Mouse (Mus musculus) midbrain, embryonic 13.5 days (tissue): ENCODE results near the gene Arntl. TPM values are rescaled to one million over a fixed set of nuclear protein-coding genes. Genes with fewer than 3 reads are reported as not detected.

Experiments
- ATAC-seq: fragments of 200-750 bp; cut with Nextera tagmentation; 2 replicates; pipeline ENCODE4 v1.8.0; 2017; ENCODE audit warnings: mild to moderate bottlenecking, moderate TSS enrichment, moderate library complexity
- H3K27ac ChIP-seq: fragments of 300-500 bp; sonication (generic); 2 replicates; pipeline ENCODE4 v1.5.1; 2015; ENCODE audit warnings: inconsistent platforms, mild to moderate bottlenecking, moderate library complexity
- H3K27me3 ChIP-seq: fragments of 300-500 bp; sonication (generic); 2 replicates; pipeline ENCODE4 v1.6.1; 2015; ENCODE audit warnings: mild to moderate bottlenecking, inconsistent platforms
- H3K36me3 ChIP-seq: fragments of 300-500 bp; sonication (generic); 2 replicates; pipeline ENCODE4 v1.6.1; 2015; ENCODE audit warnings: mild to moderate bottlenecking, inconsistent platforms
- H3K4me1 ChIP-seq: fragments of 300-500 bp; sonication (generic); replicated peaks from 2 replicates; pipeline ENCODE4 v1.6.1; 2015; ENCODE audit warnings: inconsistent platforms
- H3K4me2 ChIP-seq: fragments of 300-500 bp; sonication (generic); replicated peaks from 2 replicates; pipeline ENCODE4 v1.6.1; 2015; ENCODE audit warnings: moderate library complexity, mild to moderate bottlenecking, inconsistent platforms
- H3K4me3 ChIP-seq: fragments of 300-500 bp; sonication (generic); replicated peaks from 2 replicates; pipeline ENCODE4 v1.5.1; 2015; ENCODE audit warnings: mild to moderate bottlenecking, inconsistent platforms
- H3K9ac ChIP-seq: fragments of 300-500 bp; sonication (generic); replicated peaks from 2 replicates; pipeline ENCODE4 v1.6.1; 2015; ENCODE audit warnings: mild to moderate bottlenecking, inconsistent platforms
- H3K9me3 ChIP-seq: fragments of 300-500 bp; sonication (generic); 2 replicates; pipeline ENCODE4 v1.6.1; 2016; ENCODE audit warnings: mild to moderate bottlenecking, inconsistent platforms
- WGBS: fragments of 180-500 bp; shearing (Covaris S2); methylation state at CpG from one replicate; pipeline ENCODE4 v1.1.7; 2015; 5-methylcytosine and 5-hydroxymethylcytosine counted together
- polyA plus RNA-seq: library from polyadenylated mRNA; unstranded; fragments of >200 nt; fragmentation: Nextera tagmentation; extraction: Ambion mirVana; gene quantifications from 2 replicates; pipeline ENCODE4 v1.2.1, GENCODE M21; 2015

The Arntl gene
- polyA plus RNA-seq, 1 experiment from 2014 or later = 9.4 TPM

DNA sequence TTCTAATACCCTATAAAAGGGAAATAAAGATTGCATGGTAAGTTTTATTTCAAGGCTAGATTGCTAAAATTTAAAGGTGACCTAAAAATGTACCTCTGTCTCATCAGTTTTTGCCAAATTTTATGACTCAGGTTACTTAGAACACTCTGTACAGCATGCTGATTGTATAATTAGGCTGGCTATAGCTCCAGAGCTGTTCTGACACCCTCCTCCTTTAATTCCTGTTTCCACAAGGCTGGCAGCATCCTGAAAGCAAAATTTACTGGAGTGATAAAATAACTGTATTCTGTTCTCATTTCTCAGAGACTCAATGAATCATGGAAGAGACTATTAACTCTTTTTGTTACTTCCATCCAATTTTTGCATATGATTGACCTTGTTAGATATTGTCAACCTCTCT, 126.8 kb downstream of the Arntl start:
- no peak overlapping the region for H3K4me3 ChIP-seq

DNA sequence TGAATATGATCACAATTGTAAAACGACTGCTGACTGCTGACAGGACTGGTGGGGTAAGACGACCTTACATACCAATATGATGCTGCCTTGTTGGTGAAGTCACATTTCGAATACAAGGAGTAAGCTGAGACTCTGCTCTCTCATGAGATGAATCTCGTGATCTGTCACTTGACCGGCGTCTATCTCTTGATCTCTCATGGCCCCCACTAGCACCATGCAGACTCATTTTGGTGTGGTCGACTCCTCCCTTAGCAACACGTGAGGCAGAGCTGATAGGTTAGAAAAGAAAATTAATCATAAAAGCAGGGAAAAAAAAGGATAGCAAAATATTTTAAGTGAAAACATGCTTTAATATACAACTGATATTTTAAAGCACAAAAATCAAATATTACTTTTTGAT, 128.0 kb downstream of the Arntl start:
- H3K4me3 ChIP-seq = no peak overlapping the region
- H3K9ac ChIP-seq = no peak overlapping the region
- no peaks in the 10 kb centered on the region for H3K27me3 ChIP-seq
- no peak overlapping the region for H3K27ac ChIP-seq
- no peak overlapping the region for H3K4me2 ChIP-seq
- no peaks in the 10 kb centered on the region for H3K9me3 ChIP-seq
- ATAC-seq = no peak
- H3K4me1 ChIP-seq = no peaks in the 10 kb centered on the region
- 86% methylated on average over 8 of the region's 8 CpGs for WGBS
- H3K36me3 ChIP-seq = no peaks in the 10 kb centered on the region

More for the DNA sequence above, 126.8 kb downstream of the Arntl start:
- no peaks in the 10 kb centered on the region for H3K36me3 ChIP-seq
- H3K4me2 ChIP-seq = no peak overlapping the region
- H3K9ac ChIP-seq = no peak overlapping the region
- no peaks in the 10 kb centered on the region for H3K27me3 ChIP-seq
- no peaks in the 10 kb centered on the region for H3K4me1 ChIP-seq
- ATAC-seq = no peak
- no peaks in the 10 kb centered on the region for H3K9me3 ChIP-seq
- H3K27ac ChIP-seq = no peak overlapping the region

DNA sequence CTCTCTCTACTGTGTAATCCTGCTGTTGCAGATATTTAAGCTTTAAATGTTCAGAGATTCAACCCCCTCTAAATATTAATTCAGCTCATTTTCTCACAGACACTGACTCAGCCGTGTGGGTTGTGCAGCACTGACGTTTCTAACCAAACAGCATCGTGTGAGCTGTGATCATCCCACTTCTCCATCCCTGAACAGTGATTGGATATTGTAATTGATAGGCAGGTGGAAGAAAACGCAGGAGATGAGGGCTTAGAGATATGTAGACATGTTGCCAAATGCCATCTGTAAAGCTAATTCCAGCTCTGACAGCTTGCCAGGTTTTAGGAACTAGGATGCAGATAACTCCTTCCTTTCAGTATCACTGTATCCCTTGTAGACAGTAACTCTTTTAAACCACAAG, 140.0 kb downstream of the Arntl start:
- Histone ChIP-seq H3K36me3 (no peaks in the 10 kb centered on the region), H3K4me1 (0 out of 2 replicates have a peak, but pooled peaks cover 5% of the 10 kb centered on the region), H3K27me3 (no peaks in the 10 kb centered on the region), H3K4me2 (peak overlapping the region; percentile 14; the same call in 1 of the 2 replicates), H3K9me3 (no peaks in the 10 kb centered on the region), H3K4me3 (no peak overlapping the region), H3K27ac (0 out of 2 replicates have a peak overlapping the region, but pooled peaks have one; percentile 17), H3K9ac (no peak overlapping the region)
- 35% methylated on average over 4 of the region's 4 CpGs for WGBS
- ATAC-seq = peak; percentile 73; the same call in 1 of the 2 replicates

DNA sequence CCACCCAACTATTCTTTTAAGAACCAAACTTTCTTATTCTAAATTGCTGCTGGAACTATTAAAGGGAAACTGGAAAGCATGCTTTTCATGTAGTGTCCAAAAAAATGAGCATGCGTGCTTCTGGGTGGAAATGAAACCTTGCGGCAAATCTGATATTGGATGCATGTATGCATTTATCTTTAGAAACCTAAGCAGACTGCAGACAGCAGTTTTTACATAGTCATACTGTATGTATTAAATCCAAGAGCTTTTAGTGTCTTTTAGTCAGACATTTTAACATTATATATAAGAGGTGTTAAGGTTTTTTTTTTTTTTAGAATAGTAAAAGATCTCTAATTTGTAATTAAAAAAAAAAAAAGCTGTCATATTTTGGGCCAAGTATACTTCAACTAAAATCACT, 140.4 kb downstream of the Arntl start:
- no peak overlapping the region for H3K9ac ChIP-seq
- no peaks in the 10 kb centered on the region for H3K36me3 ChIP-seq
- H3K4me2 ChIP-seq = no peak overlapping the region
- no peak overlapping the region for H3K4me3 ChIP-seq
- 0 out of 2 replicates have a peak, but pooled peaks cover 5% of the 10 kb centered on the region for H3K4me1 ChIP-seq
- ATAC-seq = no peak
- H3K27ac ChIP-seq = no peak overlapping the region
- no peaks in the 10 kb centered on the region for H3K27me3 ChIP-seq
- H3K9me3 ChIP-seq = no peaks in the 10 kb centered on the region
- WGBS = 91% methylated on average over 2 of the region's 2 CpGs

DNA sequence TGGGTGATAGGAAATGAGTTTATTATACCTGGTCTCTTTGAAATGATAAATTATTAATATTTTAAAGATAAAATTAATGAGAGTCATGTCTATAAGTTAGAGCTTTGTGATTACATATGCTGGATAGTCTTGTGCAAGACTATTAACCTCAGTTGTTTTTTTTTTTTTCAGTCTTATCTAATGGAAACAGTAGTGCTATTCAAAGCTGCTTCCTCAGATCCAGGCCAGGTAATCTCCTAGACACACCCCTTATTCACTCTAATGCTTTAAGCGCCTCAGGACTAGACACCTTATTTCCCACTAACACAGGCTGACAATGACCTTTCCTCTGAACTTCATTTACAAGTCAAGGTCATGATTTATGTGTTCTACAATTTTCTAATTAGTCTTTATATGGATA, 141.8 kb downstream of the Arntl start:
- Histone ChIP-seq H3K9me3 (no peaks in the 10 kb centered on the region), H3K4me2 (no peak overlapping the region), H3K4me1 (0 out of 2 replicates have a peak, but pooled peaks cover 5% of the 10 kb centered on the region), H3K36me3 (no peaks in the 10 kb centered on the region), H3K4me3 (no peak overlapping the region), H3K27me3 (no peaks in the 10 kb centered on the region), H3K27ac (no peak overlapping the region), H3K9ac (no peak overlapping the region)
- no peak for ATAC-seq
- 85% methylated on average over 1 of the region's 1 CpGs for WGBS

Other genes with a start within 250 kb of the Arntl start
- gene Btbd10, start 161.9 kb downstream of the Arntl start, polyA plus RNA-seq = 55.8 and 61.4 TPM in 2 replicates
- not detected in 2 replicates for gene Pth, start 181.1 kb downstream of the Arntl start, polyA plus RNA-seq